Mouse (Mus musculus) liver, embryonic 14.5 days (tissue): ENCODE data around the gene Trp63.

Source experiments
- CTCF ChIP-seq: IDR thresholded peaks from 2 replicates; pipeline ENCODE4 v1.5.1; 2016; ENCODE audit warnings: antibody characterized with exemption, low read depth, control low read depth
- EP300 ChIP-seq: IDR thresholded peaks from 2 replicates; pipeline ENCODE4 v1.6.1; 2016; ENCODE audit warnings: antibody characterized with exemption, low read depth

- TF ChIP-seq CTCF (no peak), EP300 (no peak)
Observed at GRCm38 (mm10) chr16:25871503-25871902, 187.9 kb downstream of the Trp63 start.
